Mouse (Mus musculus): ENCODE measurements around the gene Slc25a36. TPM values are rescaled to one million over a fixed set of nuclear protein-coding genes. Genes with fewer than 3 reads are reported as not detected.

The Slc25a36 gene
- polyA plus RNA-seq, 1 experiment from 2014 or later = 74.8 TPM

GRCm38 (mm10) chr9:97137116-97137515, 26.2 kb upstream of the Slc25a36 start:
- Histone ChIP-seq H3K4me3 (no peak overlapping the region), H3K9ac (no peak overlapping the region), H3K9me3 (no peaks in the 10 kb centered on the region), H3K27ac (replicated peaks) (no peak overlapping the region), H3K27me3 (no peaks in the 10 kb centered on the region), H3K4me1 (replicated peaks) (no peaks in the 10 kb centered on the region), H3K36me3 (no peaks in the 10 kb centered on the region), H3K4me2 (no peak overlapping the region)
- 86% methylated on average over 4 of the region's 4 CpGs for WGBS
- ATAC-seq (ENCODE audit: low read depth) = no peak

- Histone ChIP-seq H3K9ac (no peak overlapping the region), H3K27ac (replicated peaks) (no peak overlapping the region), H3K9me3 (no peaks in the 10 kb centered on the region), H3K36me3 (no peaks in the 10 kb centered on the region), H3K4me3 (no peak overlapping the region), H3K27me3 (no peaks in the 10 kb centered on the region), H3K4me1 (replicated peaks) (no peaks in the 10 kb centered on the region), H3K4me2 (no peak overlapping the region)
- ATAC-seq (ENCODE audit: low read depth) = no peak
- 94% methylated on average over 4 of the region's 4 CpGs for WGBS
These were observed 24.9 kb upstream of the Slc25a36 start for GRCm38 (mm10) chr9:97135866-97136265.

GRCm38 (mm10) chr9:97133178-97133577, 22.2 kb upstream of the Slc25a36 start:
- H3K27ac ChIP-seq (replicated peaks) = no peak overlapping the region
- WGBS = 66% methylated on average over 8 of the region's 8 CpGs
- H3K9me3 ChIP-seq = 0 out of 2 replicates have a peak, but pooled peaks cover 5% of the 10 kb centered on the region
- H3K4me2 ChIP-seq = no peak overlapping the region
- H3K27me3 ChIP-seq = no peaks in the 10 kb centered on the region
- ATAC-seq (ENCODE audit: low read depth) = no peak
- H3K4me1 ChIP-seq (replicated peaks) = no peaks in the 10 kb centered on the region
- H3K36me3 ChIP-seq = no peaks in the 10 kb centered on the region
- H3K4me3 ChIP-seq = no peak overlapping the region
- no peak overlapping the region for H3K9ac ChIP-seq

GRCm38 (mm10) chr9:97130001-97130400, 19.0 kb upstream of the Slc25a36 start:
- H3K4me1 ChIP-seq (replicated peaks) = no peaks in the 10 kb centered on the region
- H3K4me3 ChIP-seq = no peak overlapping the region
- H3K9me3 ChIP-seq = peaks cover 5% of the 10 kb centered on the region; the same call in 1 of the 2 replicates
- ATAC-seq (ENCODE audit: low read depth) = no peak
- H3K4me2 ChIP-seq = no peak overlapping the region
- H3K9ac ChIP-seq = no peak overlapping the region
- no peak overlapping the region for H3K27ac ChIP-seq (replicated peaks)
- no peaks in the 10 kb centered on the region for H3K36me3 ChIP-seq
- no peaks in the 10 kb centered on the region for H3K27me3 ChIP-seq
- WGBS = 88% methylated on average over 5 of the region's 5 CpGs

- Histone ChIP-seq H3K4me2 (no peak overlapping the region), H3K27ac (replicated peaks) (no peak overlapping the region), H3K9ac (no peak overlapping the region), H3K4me3 (no peak overlapping the region), H3K4me1 (replicated peaks) (no peaks in the 10 kb centered on the region), H3K9me3 (no peaks in the 10 kb centered on the region; the same call in 1 of the 2 replicates), H3K36me3 (no peaks in the 10 kb centered on the region), H3K27me3 (no peaks in the 10 kb centered on the region)
- ATAC-seq (ENCODE audit: low read depth) = no peak
- 74% methylated on average over 22 of the region's 23 CpGs for WGBS
These were observed 13.2 kb upstream of the Slc25a36 start for GRCm38 (mm10) chr9:97123934-97124692.

GRCm38 (mm10) chr9:97121432-97121831, 10.5 kb upstream of the Slc25a36 start:
- 82% methylated on average over 2 of the region's 2 CpGs for WGBS
- Histone ChIP-seq H3K4me2 (no peak overlapping the region), H3K9me3 (no peaks in the 10 kb centered on the region), H3K27me3 (no peaks in the 10 kb centered on the region), H3K4me3 (no peak overlapping the region), H3K9ac (no peak overlapping the region), H3K27ac (replicated peaks) (no peak overlapping the region), H3K4me1 (replicated peaks) (no peaks in the 10 kb centered on the region), H3K36me3 (no peaks in the 10 kb centered on the region)
- no peak for ATAC-seq (ENCODE audit: low read depth)

GRCm38 (mm10) chr9:97114271-97114670, 3.3 kb upstream of the Slc25a36 start:
- Histone ChIP-seq H3K27ac (replicated peaks) (no peak overlapping the region), H3K4me2 (no peak overlapping the region), H3K4me3 (no peak overlapping the region), H3K4me1 (replicated peaks) (peaks cover 12% of the 10 kb centered on the region), H3K36me3 (no peaks in the 10 kb centered on the region), H3K27me3 (no peaks in the 10 kb centered on the region), H3K9me3 (no peaks in the 10 kb centered on the region), H3K9ac (no peak overlapping the region)
- no peak for ATAC-seq (ENCODE audit: low read depth)
- 87% methylated on average over 10 of the region's 10 CpGs for WGBS

- ATAC-seq (ENCODE audit: low read depth) = no peak
- no peak overlapping the region for H3K4me3 ChIP-seq
- peaks cover 19% of the 10 kb centered on the region for H3K4me1 ChIP-seq (replicated peaks)
- no peak overlapping the region for H3K9ac ChIP-seq
- H3K36me3 ChIP-seq = no peaks in the 10 kb centered on the region
- H3K27me3 ChIP-seq = no peaks in the 10 kb centered on the region
- no peak overlapping the region for H3K4me2 ChIP-seq
- H3K27ac ChIP-seq (replicated peaks) = no peak overlapping the region
- WGBS = 26% methylated on average over 5 of the region's 5 CpGs
- H3K9me3 ChIP-seq = no peaks in the 10 kb centered on the region
These were observed 2.6 kb upstream of the Slc25a36 start for GRCm38 (mm10) chr9:97113555-97113929.

GRCm38 (mm10) chr9:97112797-97113554, 2.0 kb upstream of the Slc25a36 start:
- Histone ChIP-seq H3K4me1 (replicated peaks) (peaks cover 19% of the 10 kb centered on the region), H3K9me3 (no peaks in the 10 kb centered on the region), H3K4me3 (no peak overlapping the region), H3K27me3 (no peaks in the 10 kb centered on the region), H3K4me2 (no peak overlapping the region), H3K9ac (no peak overlapping the region), H3K36me3 (no peaks in the 10 kb centered on the region), H3K27ac (replicated peaks) (no peak overlapping the region)
- 69% methylated on average over 24 of the region's 24 CpGs for WGBS
- no peak for ATAC-seq (ENCODE audit: low read depth)

- ATAC-seq (ENCODE audit: low read depth) = no peak
These were observed 1.3 kb upstream of the Slc25a36 start for GRCm38 (mm10) chr9:97112238-97112637.

GRCm38 (mm10) chr9:97111506-97111905, 549 bp upstream of the Slc25a36 start:
- 11% methylated on average over 6 of the region's 6 CpGs for WGBS

More at GRCm38 (mm10) chr9:97112238-97112637, 1.3 kb upstream of the Slc25a36 start:
- Histone ChIP-seq H3K36me3 (0 out of 2 replicates have a peak, but pooled peaks cover 3% of the 10 kb centered on the region), H3K4me1 (replicated peaks) (peaks cover 19% of the 10 kb centered on the region), H3K4me3 (no peak overlapping the region), H3K9me3 (no peaks in the 10 kb centered on the region), H3K27me3 (no peaks in the 10 kb centered on the region), H3K4me2 (no peak overlapping the region), H3K27ac (replicated peaks) (no peak overlapping the region), H3K9ac (no peak overlapping the region)
- WGBS = 88% methylated on average over 7 of the region's 7 CpGs

GRCm38 (mm10) chr9:97106481-97107160, 4.3 kb downstream of the Slc25a36 start:
- no peaks in the 10 kb centered on the region for H3K27me3 ChIP-seq
- H3K36me3 ChIP-seq = 0 out of 2 replicates have a peak, but pooled peaks cover 3% of the 10 kb centered on the region
- ATAC-seq (ENCODE audit: low read depth) = no peak
- no peak overlapping the region for H3K9ac ChIP-seq
- WGBS = 94% methylated on average over 5 of the region's 5 CpGs
- no peak overlapping the region for H3K27ac ChIP-seq (replicated peaks)
- H3K4me1 ChIP-seq (replicated peaks) = peaks cover 40% of the 10 kb centered on the region
- H3K4me2 ChIP-seq = no peak overlapping the region
- H3K4me3 ChIP-seq = no peak overlapping the region
- H3K9me3 ChIP-seq = no peaks in the 10 kb centered on the region

More at GRCm38 (mm10) chr9:97111506-97111905, 549 bp upstream of the Slc25a36 start:
- peak overlapping the region; percentile 91 for H3K9ac ChIP-seq
- H3K4me2 ChIP-seq = peak overlapping the region; percentile 58
- H3K36me3 ChIP-seq = 0 out of 2 replicates have a peak, but pooled peaks cover 3% of the 10 kb centered on the region
- H3K4me1 ChIP-seq (replicated peaks) = peaks cover 19% of the 10 kb centered on the region
- H3K9me3 ChIP-seq = no peaks in the 10 kb centered on the region
- no peaks in the 10 kb centered on the region for H3K27me3 ChIP-seq
- no peak for ATAC-seq (ENCODE audit: low read depth)
- H3K4me3 ChIP-seq = peak overlapping the region; percentile 88
- H3K27ac ChIP-seq (replicated peaks) = peak overlapping the region; percentile 79
